8 mouse cellular contexts compared by ENCODE assay signal in the genomic region with DNA sequence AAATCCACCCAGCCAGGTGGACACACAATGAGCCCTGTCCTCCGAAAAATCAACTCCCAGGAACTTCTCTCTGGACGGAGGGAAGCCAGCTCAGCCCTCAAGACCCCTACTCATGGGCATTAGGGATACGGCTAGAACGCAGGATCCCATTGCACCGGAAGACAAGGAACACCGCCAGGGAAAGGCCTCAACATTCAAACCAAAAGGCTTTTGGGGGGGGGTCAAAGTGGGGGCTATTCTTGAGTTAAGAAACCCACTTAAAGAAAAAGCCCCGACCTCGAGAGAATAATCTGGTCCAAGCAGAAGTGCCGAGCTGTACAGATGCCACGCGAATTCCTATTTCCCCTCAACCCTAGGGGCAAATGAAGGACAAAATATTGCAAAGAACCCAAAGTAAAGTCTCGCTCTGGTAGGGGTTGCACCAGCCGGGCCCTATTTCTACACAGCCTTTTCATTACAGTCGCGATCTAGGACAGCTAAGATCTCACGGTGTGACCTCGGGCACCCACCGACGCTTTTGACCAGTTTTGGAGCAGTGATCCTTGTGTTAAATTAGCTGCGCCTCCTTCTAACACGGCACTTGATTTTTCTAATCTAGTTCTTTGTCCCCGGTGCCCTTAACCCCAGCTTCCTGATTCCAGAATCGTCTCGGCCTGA. TPM values are rescaled to one million over a fixed set of nuclear protein-coding genes. Genes with fewer than 3 reads are reported as not detected.
A peak's percentile ranks its signal among the peaks of the same experiment; 100 is the strongest.
DNase-seq lines count a peak whose midpoint lies in the region; ATAC-seq lines count a peak whose summit lies in the region.

No protein-coding gene starts in this region.

- H3K9me3 ChIP-seq in heart, embryonic 12.5 days (replicated peaks), result no peaks in the 10 kb centered on the region
- H3K9me3 ChIP-seq in embryonic facial prominence, embryonic 11.5 days (replicated peaks; ENCODE audit: control insufficient read depth, low read length), result no peaks in the 10 kb centered on the region
- no peaks in the 10 kb centered on the region for H3K9me3 ChIP-seq in hindbrain, embryonic 14.5 days (ENCODE audit: control insufficient read depth, low read length)
- no peaks in the 10 kb centered on the region for H3K9me3 ChIP-seq in midbrain, embryonic 14.5 days (ENCODE audit: control insufficient read depth, low read length)

- peak overlapping the region; percentile 59 for H3K4me3 ChIP-seq in heart, embryonic 12.5 days
- peak overlapping the region; percentile 38; the same call in 1 of the 2 replicates for H3K4me3 ChIP-seq in embryonic facial prominence, embryonic 11.5 days (ENCODE audit: low read depth, low read length)
- H3K4me3 ChIP-seq in hindbrain, embryonic 14.5 days (replicated peaks; ENCODE audit: low read length), result peak overlapping the region; percentile 50
- peak overlapping the region; percentile 47 for H3K4me3 ChIP-seq in midbrain, embryonic 14.5 days (replicated peaks; ENCODE audit: low read depth, low read length)

- no peak for DNase-seq in heart, adult 18-20 months
- no peak for DNase-seq in embryonic facial prominence, embryonic 11.5 days (ENCODE audit: low spot score)
- no peak for DNase-seq in hindbrain, embryonic 14.5 days (ENCODE audit: low spot score)
- no peak for DNase-seq in midbrain, embryonic 14.5 days
- DNase-seq in layer of hippocampus, postnatal 36 days, result no peak
- DNase-seq in cerebellum, postnatal 4 days (ENCODE audit: low spot score in 2 of 2), result no peak
- no peak for DNase-seq in ovary, adult 18-20 months (ENCODE audit: low spot score)

- ATAC-seq in heart, embryonic 12.5 days (ENCODE audit: insufficient number of reproducible peaks, low FRiP score), result no peak
- ATAC-seq in embryonic facial prominence, embryonic 11.5 days (replicated peaks; ENCODE audit: insufficient number of reproducible peaks, low FRiP score, low TSS enrichment, low read depth), result no peak
- ATAC-seq in hindbrain, embryonic 14.5 days (ENCODE audit: low FRiP score), result no peak
- ATAC-seq in midbrain, embryonic 14.5 days (ENCODE audit: low FRiP score, low TSS enrichment), result no peak

- peak overlapping the region; percentile 61; the same call in 1 of the 2 replicates for H3K27ac ChIP-seq in heart, embryonic 12.5 days (ENCODE audit: poor library complexity, severe bottlenecking)
- no peak overlapping the region for H3K27ac ChIP-seq in embryonic facial prominence, embryonic 11.5 days (replicated peaks; ENCODE audit: low read depth, low read length)
- no peak overlapping the region for H3K27ac ChIP-seq in hindbrain, embryonic 14.5 days
- H3K27ac ChIP-seq in midbrain, embryonic 14.5 days (replicated peaks; ENCODE audit: low read depth, low read length), result no peak overlapping the region

- no peaks in the 10 kb centered on the region for H3K36me3 ChIP-seq in heart, embryonic 12.5 days
- no peaks in the 10 kb centered on the region for H3K36me3 ChIP-seq in embryonic facial prominence, embryonic 11.5 days (replicated peaks; ENCODE audit: control insufficient read depth, insufficient read depth, low read depth, low read length)
- no peaks in the 10 kb centered on the region for H3K36me3 ChIP-seq in hindbrain, embryonic 14.5 days (replicated peaks; ENCODE audit: control insufficient read depth, insufficient read depth)
- no peaks in the 10 kb centered on the region for H3K36me3 ChIP-seq in midbrain, embryonic 14.5 days (ENCODE audit: control insufficient read depth, insufficient read depth, low read length)

- peak overlapping the region; percentile 95 for H3K4me2 ChIP-seq in heart, embryonic 12.5 days
- peak overlapping the region; percentile 85 for H3K4me2 ChIP-seq in embryonic facial prominence, embryonic 11.5 days (ENCODE audit: low read depth, low read length)
- peak overlapping the region; percentile 94 for H3K4me2 ChIP-seq in hindbrain, embryonic 14.5 days (replicated peaks)
- H3K4me2 ChIP-seq in midbrain, embryonic 14.5 days (ENCODE audit: low read length), result peak overlapping the region; percentile 92

- peak overlapping the region; percentile 69 for H3K9ac ChIP-seq in heart, embryonic 12.5 days
- no peak overlapping the region for H3K9ac ChIP-seq in embryonic facial prominence, embryonic 11.5 days (replicated peaks; ENCODE audit: low read length)
- peak overlapping the region; percentile 62 for H3K9ac ChIP-seq in hindbrain, embryonic 14.5 days
- peak overlapping the region; percentile 57 for H3K9ac ChIP-seq in midbrain, embryonic 14.5 days (replicated peaks; ENCODE audit: low read length)

- H3K4me1 ChIP-seq in heart, embryonic 12.5 days (replicated peaks), result peaks cover 29% of the 10 kb centered on the region
- H3K4me1 ChIP-seq in embryonic facial prominence, embryonic 11.5 days (ENCODE audit: control insufficient read depth, insufficient read depth, low read length), result peaks cover 4% of the 10 kb centered on the region
- peaks cover 13% of the 10 kb centered on the region; the same call in 1 of the 2 replicates for H3K4me1 ChIP-seq in hindbrain, embryonic 14.5 days (replicated peaks; ENCODE audit: control insufficient read depth, insufficient read depth, low read length)
- peaks cover 11% of the 10 kb centered on the region; the same call in 1 of the 2 replicates for H3K4me1 ChIP-seq in midbrain, embryonic 14.5 days (ENCODE audit: control insufficient read depth, insufficient read depth, low read length)

- peaks cover 92% of the 10 kb centered on the region for H3K27me3 ChIP-seq in heart, embryonic 12.5 days (replicated peaks)
- peaks cover 53% of the 10 kb centered on the region for H3K27me3 ChIP-seq in embryonic facial prominence, embryonic 11.5 days (ENCODE audit: control insufficient read depth, insufficient read depth, low read length)
- peaks cover 79% of the 10 kb centered on the region for H3K27me3 ChIP-seq in hindbrain, embryonic 14.5 days (ENCODE audit: control insufficient read depth, insufficient read depth, low read length)
- peaks cover 80% of the 10 kb centered on the region for H3K27me3 ChIP-seq in midbrain, embryonic 14.5 days (ENCODE audit: control insufficient read depth, insufficient read depth, low read length)

- 10% methylated on average over 24 of the region's 24 CpGs for WGBS in heart, embryonic 12.5 days
- 5% methylated on average over 24 of the region's 24 CpGs for WGBS in embryonic facial prominence, embryonic 11.5 days
- 7% methylated on average over 24 of the region's 24 CpGs for WGBS in hindbrain, embryonic 14.5 days
- 6% methylated on average over 24 of the region's 24 CpGs for WGBS in midbrain, embryonic 14.5 days

RNA-seq across cellular contexts. Expression of gene Ntn1, which starts 1.6 kb away (rescaled TPM):
- 38.6 and 41.9 TPM in 2 replicates for polyA plus RNA-seq in heart, embryonic 12.5 days (2016; fragmentation: Nextera tagmentation; extraction: Ambion mirVana)
- 10 to 100 TPM; 72.7 to 76.0 TPM for total RNA-seq in heart, adult 18-20 months (2021)
- 3.2 and 4.2 TPM in 2 replicates for polyA plus RNA-seq in embryonic facial prominence, embryonic 11.5 days (2014; fragmentation: Nextera tagmentation; extraction: Ambion mirVana)
- polyA plus RNA-seq in hindbrain, embryonic 14.5 days (2014; fragmentation: Nextera tagmentation; extraction: Ambion mirVana), result 13.1 and 14.1 TPM in 2 replicates
- polyA plus RNA-seq in midbrain, embryonic 14.5 days (2014; fragmentation: Nextera tagmentation; extraction: Ambion mirVana), result 8.4 and 12.3 TPM in 2 replicates
- 1 to 10 TPM; 6.2 to 7.3 TPM for total RNA-seq in layer of hippocampus, postnatal 36 days (2021)

RNA-seq across cellular contexts. Expression of gene Pik3r5, which starts 32.9 kb away (rescaled TPM):
- polyA plus RNA-seq in heart, embryonic 12.5 days (2016; fragmentation: Nextera tagmentation; extraction: Ambion mirVana), result 0.14 and 0.21 TPM in 2 replicates
- total RNA-seq in heart, adult 18-20 months (2021), result 1 to 10 TPM; 1.1 to 1.9 TPM
- polyA plus RNA-seq in embryonic facial prominence, embryonic 11.5 days (2014; fragmentation: Nextera tagmentation; extraction: Ambion mirVana), result 0.50 and 0.66 TPM in 2 replicates
- polyA plus RNA-seq in hindbrain, embryonic 14.5 days (2014; fragmentation: Nextera tagmentation; extraction: Ambion mirVana), result 0.37 and 1.2 TPM in 2 replicates
- polyA plus RNA-seq in midbrain, embryonic 14.5 days (2014; fragmentation: Nextera tagmentation; extraction: Ambion mirVana), result 0.04 and 0.54 TPM in 2 replicates
- total RNA-seq in layer of hippocampus, postnatal 36 days (2021), result 1 to 10 TPM; 1.2 to 2.8 TPM
